Mouse (Mus musculus) thymus, adult 18-20 months (tissue): Measurements from ENCODE around the gene Apol7e.
"Not testable (repeated sequence)": the region's sequence is repeated elsewhere in the genome, so short reads cannot be mapped to it uniquely, and the experiment has no call there.

ENCODE experiments used
- DNase-seq, 2 experiments: peaks; one replicate each; pipeline ENCODE4 v3.0.0; 2022; ENCODE audit warnings: mixed read lengths in 2 of 2

The Apol7e gene

GRCm38 (mm10) chr15:77741556-77741955 is 42.9 kb downstream of the Apol7e start:
- DNase-seq: not testable (repeated sequence)

GRCm38 (mm10) chr15:77744632-77745031 is 46.0 kb downstream of the Apol7e start:
- DNase-seq: no peak

GRCm38 (mm10) chr15:77745081-77745480 is 46.4 kb downstream of the Apol7e start:
- no peak for DNase-seq

GRCm38 (mm10) chr15:77746326-77746725 is 47.7 kb downstream of the Apol7e start:
- no peak for DNase-seq

- DNase-seq: no peak
Measured at GRCm38 (mm10) chr15:77748414-77748813, 49.8 kb downstream of the Apol7e start.

- no peak for DNase-seq
Measured at GRCm38 (mm10) chr15:77749717-77750116, 51.1 kb downstream of the Apol7e start.

- DNase-seq: no peak
Measured at GRCm38 (mm10) chr15:77750461-77750860, 51.8 kb downstream of the Apol7e start.

- no peak for DNase-seq
Measured at GRCm38 (mm10) chr15:77752443-77752842, 53.8 kb downstream of the Apol7e start.

- DNase-seq: no peak
Measured at GRCm38 (mm10) chr15:77755132-77755531, 56.5 kb downstream of the Apol7e start.

GRCm38 (mm10) chr15:77756081-77756480 is 57.4 kb downstream of the Apol7e start:
- no peak for DNase-seq

GRCm38 (mm10) chr15:77756848-77757247 is 58.2 kb downstream of the Apol7e start, which contains the start of gene Apol8:
Gene Apol8 (minus strand): TSS chr15:77757003.
- no peak for DNase-seq

- DNase-seq: no peak
Measured at GRCm38 (mm10) chr15:77757586-77758226, 59.0 kb downstream of the Apol7e start.

- no peak for DNase-seq
Measured at GRCm38 (mm10) chr15:77760037-77760436, 61.4 kb downstream of the Apol7e start.

- DNase-seq: no peak
Measured at GRCm38 (mm10) chr15:77761083-77761482, 62.4 kb downstream of the Apol7e start.

- DNase-seq: peak in 1 of 2 experiments; percentile 45
Measured at GRCm38 (mm10) chr15:77761561-77762380, 63.1 kb downstream of the Apol7e start.

GRCm38 (mm10) chr15:77763050-77763449 is 64.4 kb downstream of the Apol7e start:
- DNase-seq: no peak

GRCm38 (mm10) chr15:77763702-77764101 is 65.0 kb downstream of the Apol7e start:
- no peak for DNase-seq

- DNase-seq: no peak
Measured at GRCm38 (mm10) chr15:77764391-77765006, 65.8 kb downstream of the Apol7e start.

GRCm38 (mm10) chr15:77765484-77766093 is 66.9 kb downstream of the Apol7e start:
- DNase-seq: no peak

GRCm38 (mm10) chr15:77766981-77767380 is 68.3 kb downstream of the Apol7e start:
- no peak for DNase-seq
